Mouse (Mus musculus) cerebellum, adult 2 months (tissue): ENCODE measurements around the gene Rnaseh1.

Source experiments
- CTCF ChIP-seq: fragments of 200-500 bp; IDR thresholded peaks from 2 replicates; pipeline ENCODE4 v1.5.1; 2011; ENCODE audit warnings: low read depth, mild to moderate bottlenecking, control low read depth, low read length, moderate library complexity, borderline replicate concordance; ENCODE audit not compliant: insufficient read depth
- POLR2A ChIP-seq: fragments of 200-500 bp; IDR thresholded peaks from 2 replicates; pipeline ENCODE4 v1.6.1; 2011; ENCODE audit warnings: low read length, control low read depth, borderline replicate concordance; ENCODE audit not compliant: insufficient read depth

GRCm38 (mm10) chr12:28694776-28695175, 45.4 kb downstream of the Rnaseh1 start:
- TF ChIP-seq CTCF, result no peak
- TF ChIP-seq POLR2A, result no peak
